Mouse (Mus musculus): ENCODE measurements at regions not wholly inside any gene's neighbourhood (a gene's known extent, or its start where the extent isn't known, plus 50 kb on each side); places are given as distances from the start of the nearest gene placed in this dataset.
A peak's percentile ranks its signal among the peaks of the same experiment; 100 is the strongest.
"Not testable (repeated sequence)": the region's sequence is repeated elsewhere in the genome, so short reads cannot be mapped to it uniquely, and the experiment has no call there.

DNA sequence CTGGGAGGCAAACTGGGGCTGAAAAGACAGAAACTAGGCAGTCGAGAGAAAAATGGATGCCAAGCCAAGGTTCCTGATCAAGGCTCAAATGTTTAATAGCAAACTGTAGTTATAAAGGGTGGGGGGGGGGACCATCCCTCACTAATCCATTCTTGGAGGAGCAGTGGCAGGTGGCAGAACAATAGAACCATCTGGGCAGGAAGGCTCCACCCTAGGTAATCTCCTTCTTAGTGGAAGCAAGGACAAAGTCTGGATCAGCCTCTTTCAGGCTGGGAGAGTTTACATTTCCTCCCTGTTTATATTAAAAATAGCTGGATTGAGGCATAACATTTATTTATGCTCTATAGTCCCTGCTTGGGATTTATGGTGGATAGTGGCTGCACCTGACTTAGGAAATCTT, 180.8 kb downstream of the Cdh9 start:
- DNase-seq = no peak

GRCm38 (mm10) chr15:16909941-16910340, 181.4 kb downstream of the Cdh9 start:
- DNase-seq = not testable (repeated sequence)

GRCm38 (mm10) chr15:16914966-16915569, 186.5 kb downstream of the Cdh9 start:
- no peak for DNase-seq

DNA sequence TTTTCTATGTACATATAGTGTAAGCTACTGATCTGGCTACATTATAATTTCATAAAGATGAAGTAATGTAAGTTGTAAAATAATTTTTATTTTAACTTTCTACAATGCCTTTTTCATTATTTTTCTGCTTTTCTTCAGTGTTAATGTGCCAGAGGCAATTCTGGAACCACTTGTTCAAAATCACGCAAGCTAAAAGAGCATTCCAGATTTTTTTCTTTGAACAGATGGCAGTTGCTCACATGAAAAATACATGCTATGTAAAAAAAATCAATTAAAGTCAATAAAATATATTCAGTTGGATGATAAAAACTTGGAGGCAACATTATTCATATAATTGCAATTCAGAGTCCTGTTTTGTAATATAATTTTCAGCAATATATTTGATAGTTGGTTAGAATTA, 194.7 kb downstream of the Cdh9 start:
- no peak for DNase-seq

DNA sequence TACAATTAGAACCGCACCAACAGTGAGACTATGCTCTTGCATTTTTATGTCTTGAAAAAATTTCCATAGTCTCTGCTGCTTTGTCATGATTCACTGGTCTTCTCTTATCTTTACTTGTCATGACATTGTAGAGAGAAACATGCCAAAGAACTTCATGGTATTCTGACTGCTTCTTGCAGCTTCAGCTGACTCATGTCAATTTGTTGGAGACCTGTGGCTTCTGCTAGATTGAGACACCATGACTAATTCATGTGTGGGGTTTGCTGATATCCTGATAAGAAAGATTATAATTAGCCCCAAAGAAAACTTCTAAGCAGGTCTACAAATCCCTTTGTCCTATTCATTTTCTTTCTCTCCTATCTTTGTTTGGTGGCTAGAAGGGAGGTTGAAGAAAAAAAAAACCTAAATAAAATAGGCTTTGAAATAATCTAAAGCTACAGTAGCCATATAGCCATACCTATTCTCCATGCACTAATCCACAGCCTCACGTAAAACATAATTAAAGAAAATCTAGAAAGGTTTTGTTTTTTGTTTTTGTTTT, 204.7 kb downstream of the Cdh9 start:
- DNase-seq = no peak

DNA sequence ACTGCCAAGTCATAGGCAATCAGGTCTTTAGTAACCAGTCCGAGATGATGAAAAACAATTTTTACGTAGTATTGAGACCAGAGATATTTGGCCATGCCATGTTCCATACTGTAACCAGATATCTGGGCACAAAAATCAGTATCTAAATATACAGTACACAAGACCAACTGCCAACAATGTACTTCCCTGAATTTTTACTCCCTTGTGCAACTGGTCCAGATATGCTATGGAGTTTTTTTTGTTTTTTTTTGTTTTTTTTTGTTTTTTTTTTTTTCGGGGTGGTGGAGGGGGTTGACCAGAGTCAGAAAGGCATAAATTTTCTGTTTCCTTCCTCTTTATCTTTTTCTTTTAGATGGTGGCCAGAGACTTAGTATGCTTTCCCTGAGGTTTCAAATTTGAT, 205.9 kb downstream of the Cdh9 start:
- DNase-seq = no peak

- DNase-seq = not testable (repeated sequence)
Measured at GRCm38 (mm10) chr15:16975821-16976220, 247.3 kb downstream of the Cdh9 start.

DNA sequence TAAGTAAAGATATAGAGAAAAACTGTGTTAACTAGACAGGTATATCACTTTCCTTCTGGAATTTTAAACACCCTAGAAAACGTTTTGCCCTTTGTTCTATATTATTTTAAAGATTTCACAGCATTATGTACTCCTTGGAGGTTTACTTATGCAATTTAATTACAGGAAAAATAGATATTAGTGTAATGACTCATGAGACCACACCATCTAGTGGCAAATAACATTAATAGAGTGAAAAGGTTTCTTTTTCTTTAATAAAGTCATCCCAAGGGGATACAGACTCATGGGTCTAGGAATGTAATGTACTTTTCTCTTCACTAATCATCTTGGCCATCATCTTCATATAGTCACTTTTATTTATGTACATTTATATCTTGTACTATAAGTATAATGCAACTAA, 262.3 kb downstream of the Cdh9 start:
- no peak for DNase-seq

- no peak for DNase-seq
Measured at GRCm38 (mm10) chr15:16995667-16996066, 267.1 kb downstream of the Cdh9 start.

GRCm38 (mm10) chr15:17006139-17006538, 277.6 kb downstream of the Cdh9 start:
- DNase-seq = no peak

DNA sequence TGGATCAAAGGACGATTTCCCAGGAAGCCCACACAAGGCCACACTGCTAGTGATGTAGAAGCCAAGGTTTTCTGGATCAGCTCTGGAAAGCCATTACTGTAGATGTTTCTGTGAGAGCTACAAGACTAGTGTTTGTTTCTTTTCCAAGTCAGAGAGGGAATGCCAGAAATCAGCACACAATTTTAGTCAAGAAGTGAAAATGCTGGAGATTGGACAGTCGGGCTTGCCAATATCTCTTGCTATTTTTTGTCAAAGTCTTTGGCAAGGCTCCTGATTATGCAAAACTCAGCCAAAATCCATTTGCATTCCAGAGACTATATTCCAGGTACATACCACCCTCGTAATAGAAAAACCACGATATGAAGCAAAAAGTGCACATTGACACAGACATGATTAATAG, 279.3 kb downstream of the Cdh9 start:
- DNase-seq = no peak

DNA sequence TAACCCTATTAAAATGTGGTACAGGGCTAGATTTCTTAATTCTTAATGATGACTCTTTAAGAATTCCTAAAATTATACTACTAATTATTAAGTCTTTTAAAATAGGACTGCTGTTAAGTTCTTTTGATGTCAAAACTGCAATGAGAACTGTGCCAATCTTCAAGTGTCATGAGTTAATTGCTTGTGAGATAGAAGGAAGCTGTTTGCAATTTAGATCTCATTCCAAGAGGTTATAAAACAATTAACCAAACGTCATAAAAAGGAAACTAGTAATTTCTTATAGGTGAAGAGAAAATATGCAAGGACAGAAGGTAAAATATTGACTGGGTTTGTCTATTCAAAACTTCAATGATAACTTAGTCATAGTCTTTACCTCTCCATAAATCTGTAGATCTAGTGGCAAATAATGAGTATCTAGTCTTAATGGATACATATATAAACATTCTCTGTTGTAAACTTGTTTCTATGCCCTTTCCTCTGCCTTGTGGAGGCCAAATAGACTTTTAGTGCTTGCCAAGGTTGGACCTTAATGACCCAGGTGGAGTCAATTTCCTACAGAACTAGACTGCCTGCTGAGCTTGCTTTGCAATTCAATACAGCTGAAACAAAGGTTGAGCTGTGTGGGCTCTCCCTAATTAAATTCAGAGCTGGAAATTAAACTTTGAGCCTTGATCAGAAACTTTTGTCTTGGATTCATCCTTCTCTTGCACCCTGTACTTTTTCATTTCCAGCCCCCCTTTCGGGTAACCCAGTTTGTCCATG, 320.5 kb downstream of the Cdh9 start:
- DNase-seq = no peak

DNA sequence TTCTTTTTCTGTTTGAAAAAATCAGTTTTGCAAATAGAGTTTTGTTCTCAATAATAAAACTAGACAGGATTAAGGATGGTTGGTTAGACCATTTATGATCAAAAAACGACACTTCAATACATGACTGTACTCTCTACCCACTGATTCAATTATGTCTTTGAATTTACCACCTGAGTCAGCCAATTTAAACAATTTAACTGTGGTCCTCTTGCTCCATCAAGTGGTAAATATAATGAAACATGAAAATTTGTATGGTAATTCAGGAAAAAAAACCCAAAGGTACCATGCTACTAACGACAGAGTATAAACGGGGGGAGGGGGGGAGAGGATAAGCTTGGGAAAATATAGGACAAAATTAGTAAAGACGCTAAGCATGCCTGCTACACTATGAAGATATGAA, 341.2 kb downstream of the Cdh9 start:
- DNase-seq = no peak

GRCm38 (mm10) chr15:17084030-17084429, 355.5 kb downstream of the Cdh9 start:
- no peak for DNase-seq

DNA sequence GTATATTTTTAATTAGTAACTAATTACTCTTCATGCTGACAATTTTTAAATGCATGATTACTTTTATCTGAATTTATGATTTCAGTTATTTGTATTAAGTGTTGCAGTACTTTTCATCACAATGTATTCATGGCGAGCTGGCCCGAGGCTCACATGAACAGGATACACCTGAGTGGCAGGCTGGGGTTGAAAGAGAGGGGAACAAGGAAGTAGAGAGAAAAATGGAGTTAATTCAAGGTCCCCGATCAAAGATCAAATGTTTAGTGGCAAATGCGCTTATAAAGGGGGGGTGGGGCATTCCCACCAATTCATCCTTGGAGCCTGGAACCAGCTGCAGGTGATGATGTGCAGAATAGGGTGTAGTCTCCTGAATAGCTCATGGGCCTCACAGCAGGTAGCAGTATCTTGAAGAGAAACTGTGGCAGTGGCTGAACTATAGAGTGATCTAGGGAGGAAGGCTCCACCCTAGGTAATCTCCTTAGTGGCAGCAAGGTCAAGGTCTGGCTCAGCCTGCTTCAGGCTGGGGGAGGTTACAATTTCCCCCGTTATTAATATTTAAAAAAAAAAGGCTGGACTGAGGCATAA, 360.2 kb downstream of the Cdh9 start:
- no peak for DNase-seq

DNA sequence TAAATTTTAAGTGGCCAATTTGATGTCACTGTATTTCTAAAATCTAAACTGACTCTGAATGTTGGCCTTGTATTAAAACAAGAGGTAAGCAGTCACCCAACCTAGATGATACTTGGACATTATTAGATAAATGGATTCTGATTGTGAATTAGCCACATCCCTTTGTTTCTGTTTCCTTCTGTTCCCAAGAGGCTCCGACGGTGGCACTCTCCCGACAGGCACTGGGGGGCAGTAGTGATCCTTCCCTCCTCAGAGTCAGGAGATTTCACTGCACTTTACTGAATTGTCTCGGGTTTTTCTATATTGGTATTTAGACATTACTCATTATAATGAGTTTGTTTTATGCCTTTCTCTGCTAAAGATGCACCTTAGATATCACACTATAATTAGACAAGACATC, 370.4 kb downstream of the Cdh9 start:
- DNase-seq = peak; percentile 8

- no peak for DNase-seq
Measured at GRCm38 (mm10) chr15:17101182-17101581, 372.6 kb downstream of the Cdh9 start.

- no peak for DNase-seq
Measured at GRCm38 (mm10) chr15:17135721-17136120, 407.2 kb downstream of the Cdh9 start.

GRCm38 (mm10) chr15:17180164-17180563, 451.6 kb downstream of the Cdh9 start:
- no peak for DNase-seq

DNA sequence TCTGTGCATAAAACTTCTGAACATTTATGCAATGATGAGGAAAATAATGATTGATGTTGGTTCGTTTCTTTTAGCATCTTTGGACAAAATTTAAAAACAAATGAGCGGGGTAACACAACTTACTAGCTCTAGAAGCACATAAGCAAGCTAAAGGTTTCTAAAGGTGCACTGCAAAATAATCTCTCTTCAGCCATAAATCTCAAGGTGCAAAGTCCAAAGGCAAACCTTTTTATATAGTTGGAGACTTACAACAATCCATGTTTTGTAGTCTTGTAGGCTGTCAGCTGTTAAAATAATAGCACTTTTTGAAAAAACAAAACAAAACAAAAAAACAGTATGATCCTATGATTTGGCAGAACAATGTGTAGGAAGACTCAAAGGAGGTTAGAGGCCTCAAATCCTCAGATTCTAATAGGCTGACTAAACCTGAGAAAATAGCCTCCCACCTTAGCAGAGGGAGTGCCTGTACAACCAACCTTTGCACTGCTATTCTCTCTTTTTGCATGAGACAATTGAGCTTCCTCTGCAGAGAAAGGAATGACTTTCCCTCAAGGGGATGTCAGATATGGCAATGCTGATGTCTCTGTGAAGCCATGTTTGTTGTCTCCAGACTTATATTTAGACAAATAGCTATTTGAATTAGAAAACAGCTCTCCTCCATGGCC, 452.9 kb downstream of the Cdh9 start:
- DNase-seq = no peak

DNA sequence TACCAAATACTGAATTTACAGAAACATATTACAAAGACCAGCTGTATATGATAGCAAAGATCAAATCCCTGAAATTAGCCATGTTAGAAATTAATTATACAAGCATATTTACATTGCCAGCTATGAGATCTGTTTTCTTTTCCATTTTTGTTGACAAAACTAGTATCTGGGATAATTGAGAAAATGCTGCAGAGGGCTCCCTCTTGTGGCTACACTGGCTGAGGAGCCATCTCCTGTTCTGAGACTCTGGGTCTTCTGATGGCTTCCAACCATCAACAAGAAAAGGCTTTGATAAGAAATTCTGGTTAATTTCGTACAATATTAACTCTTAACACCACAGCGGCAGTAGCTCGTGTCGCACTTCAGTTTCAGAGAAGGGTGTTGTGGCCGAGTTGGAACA, 466.9 kb downstream of the Cdh9 start:
- no peak for DNase-seq

DNA sequence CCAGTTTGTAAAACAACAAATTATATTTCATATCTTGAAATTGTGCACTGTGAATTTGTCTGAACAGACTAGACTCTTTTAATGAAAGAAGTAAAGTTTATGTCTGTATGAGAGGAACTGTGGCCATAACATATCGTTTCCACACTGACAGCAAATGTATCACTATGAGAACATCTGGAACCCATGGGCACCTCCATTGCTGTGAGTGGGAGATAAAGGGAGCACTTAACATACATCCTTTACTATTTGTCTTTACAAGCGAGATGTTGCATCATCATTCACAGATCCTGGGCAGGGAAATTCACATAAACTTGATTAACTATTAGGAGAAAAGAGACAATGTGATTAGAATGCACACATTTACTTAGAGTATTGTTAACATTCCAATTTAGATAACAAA, 476.2 kb downstream of the Cdh9 start:
- no peak for DNase-seq

GRCm38 (mm10) chr15:17245096-17245495, 516.5 kb downstream of the Cdh9 start:
- DNase-seq = no peak

GRCm38 (mm10) chr15:17289221-17289620, 560.7 kb downstream of the Cdh9 start:
- no peak for DNase-seq
